Mouse (Mus musculus) adrenal gland, adult 10 weeks (tissue): ENCODE measurements around the gene Agbl5. TPM values are rescaled to one million over a fixed set of nuclear protein-coding genes. Genes with fewer than 3 reads are reported as not detected.

ENCODE experiments used
- polyA plus RNA-seq: library from polyadenylated mRNA; stranded (reverse); fragments of 350-450 nt; fragmentation: Illumina TruSeq; extraction: RNeasy Lipid Tissue Mini Kit (QIAGEN cat#74804); gene quantifications from one replicate; pipeline ENCODE4 v1.2.3, GENCODE M21; 2014; ENCODE audit warnings: low read depth, low replicate concordance

Agbl5 gene
- polyA plus RNA-seq: 2.1 TPM

GRCm38 (mm10) chr5:30888337-30889087, at the start of gene Agbl5:
Agbl5 (plus strand) TSS chr5:30888694.

GRCm38 (mm10) chr5:30867712-30868111, 20.8 kb upstream of the Agbl5 start, which contains the start of gene Tmem214:
Tmem214 (plus strand) TSS chr5:30868012.

GRCm38 (mm10) chr5:30907413-30908059, 19.0 kb downstream of the Agbl5 start, which contains the start of gene Ost4:
Ost4 (minus strand) TSS chr5:30907788.

GRCm38 (mm10) chr5:30913060-30913841, 24.8 kb downstream of the Agbl5 start, which contains the start of gene Emilin1:
Emilin1 (plus strand) TSS chr5:30913402.

GRCm38 (mm10) chr5:30921256-30922033, 33.0 kb downstream of the Agbl5 start, which contains the start of gene Khk:
Khk (plus strand) TSS chr5:30921431.

GRCm38 (mm10) chr5:30944956-30945781, 56.7 kb downstream of the Agbl5 start, which contains the start of gene Cgref1:
Cgref1 (minus strand) TSS chr5:30945591.

Other genes starting within 250 kb of the Agbl5 start
- gene Slc35f6, start 240.8 kb upstream of the Agbl5 start, polyA plus RNA-seq: 15.9 TPM
- 5.1 TPM for gene Cenpa, start 221.9 kb upstream of the Agbl5 start, polyA plus RNA-seq
- gene Dpysl5, start 177.1 kb upstream of the Agbl5 start, polyA plus RNA-seq: not detected
- gene Mapre3, start 74.1 kb upstream of the Agbl5 start, polyA plus RNA-seq: 37.1 TPM
- 15.0 TPM for gene Tmem214, start 20.7 kb upstream of the Agbl5 start, polyA plus RNA-seq
- gene Ost4, start 19.1 kb downstream of the Agbl5 start, polyA plus RNA-seq: 273 TPM
- not detected for gene Emilin1, start 24.7 kb downstream of the Agbl5 start, polyA plus RNA-seq
- gene Khk, start 32.7 kb downstream of the Agbl5 start, polyA plus RNA-seq: not detected
- not detected for gene Cgref1, start 56.9 kb downstream of the Agbl5 start, polyA plus RNA-seq
- gene Preb, start 71.7 kb downstream of the Agbl5 start, polyA plus RNA-seq: 19.2 TPM
- gene Tcf23, start 80.0 kb downstream of the Agbl5 start, polyA plus RNA-seq: 0.82 TPM
- gene Atraid, start 159.6 kb downstream of the Agbl5 start, polyA plus RNA-seq: 125 TPM
- 4.0 TPM for gene Slc5a6, start 160.2 kb downstream of the Agbl5 start, polyA plus RNA-seq
- gene Cad, start 166.1 kb downstream of the Agbl5 start, polyA plus RNA-seq: 0.76 TPM
- not detected for gene Dnajc5g, start 217.6 kb downstream of the Agbl5 start, polyA plus RNA-seq
- gene Slc30a3, start 219.5 kb downstream of the Agbl5 start, polyA plus RNA-seq: not detected
- not detected for gene Trim54, start 228.0 kb downstream of the Agbl5 start, polyA plus RNA-seq